Mouse (Mus musculus) testis, adult 2 months (tissue): Measurements from ENCODE around the gene Pgap3.

Experiments
- CTCF ChIP-seq: fragments of 200-500 bp; IDR thresholded peaks from 2 replicates; pipeline ENCODE4 v1.5.1; 2012; ENCODE audit warnings: low read depth, mild to moderate bottlenecking, inconsistent platforms, low read length, moderate library complexity; ENCODE audit not compliant: control insufficient read depth, insufficient read depth, insufficient replicate concordance
- POLR2A ChIP-seq: fragments of 200-500 bp; IDR thresholded peaks from 2 replicates; pipeline ENCODE4 v1.6.1; 2012; ENCODE audit warnings: low read depth, mild to moderate bottlenecking, inconsistent platforms, low read length, moderate library complexity; ENCODE audit not compliant: control insufficient read depth

DNA sequence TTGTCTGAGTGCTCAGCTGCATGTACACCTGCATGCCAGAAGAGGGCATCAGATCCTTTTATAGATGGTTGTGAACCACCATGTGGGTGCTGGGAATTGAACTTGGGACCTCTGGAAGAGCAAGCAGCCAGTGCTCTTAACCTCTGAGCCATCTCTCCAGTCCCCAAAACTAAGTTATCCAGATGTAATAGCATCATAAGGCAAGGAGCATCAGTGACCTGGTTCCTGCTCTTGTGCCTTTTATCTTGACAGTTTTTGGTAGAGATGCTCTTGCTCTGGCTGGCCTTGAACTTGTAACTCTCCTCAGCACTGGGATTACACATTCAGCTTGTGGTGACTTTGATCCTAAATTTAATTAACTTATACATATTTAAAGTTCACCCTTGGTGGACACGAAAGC, 43.4 kb upstream of the Pgap3 start:
- TF ChIP-seq CTCF = no peak
- TF ChIP-seq POLR2A = no peak
